Mouse (Mus musculus): ENCODE measurements around the gene Ptges.
"Not testable (repeated sequence)": the region's sequence is repeated elsewhere in the genome, so short reads cannot be mapped to it uniquely, and the experiment has no call there.

The Ptges gene

DNA sequence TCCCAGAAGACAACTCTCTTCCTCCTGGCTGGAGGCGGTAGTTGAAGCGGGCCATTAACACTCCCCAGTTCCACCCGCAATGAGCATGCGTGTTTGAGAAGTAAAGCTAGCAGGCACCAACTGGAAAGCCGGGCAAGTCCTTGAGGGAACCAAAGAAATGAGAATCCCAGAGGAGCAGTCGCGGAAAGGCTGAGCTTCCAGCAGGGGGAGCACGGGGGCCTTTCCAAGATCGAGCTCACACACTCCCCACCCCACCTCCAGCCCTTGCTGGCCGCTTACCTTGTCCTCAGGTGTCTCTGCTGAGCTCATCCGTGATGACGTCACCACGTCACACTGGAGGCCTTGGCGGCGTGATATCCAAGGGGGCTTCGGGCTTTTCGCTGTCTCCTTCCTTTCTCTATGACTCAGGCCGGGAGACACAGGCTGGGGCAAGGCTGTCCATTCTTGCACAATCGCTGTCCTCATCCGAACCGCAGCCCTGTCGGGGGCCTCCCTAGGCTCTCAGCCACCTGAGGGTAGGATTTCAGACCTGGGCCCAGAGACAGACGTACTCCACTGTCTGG is at the start of gene Ptges:
Gene Ptges, minus strand, starts transcription at position 381 of the 563 bp plus-strand sequence.
- peak; percentile 86 for DNase-seq (ENCODE audit: low read depth)

GRCm38 (mm10) chr2:30967352-30968327 is 38.0 kb upstream of the Ptges start, which contains the start of gene Tor1a:
Gene Tor1a, minus strand, starts transcription at chr2:30967933.
- DNase-seq (ENCODE audit: low read depth): peak; percentile 89

DNA sequence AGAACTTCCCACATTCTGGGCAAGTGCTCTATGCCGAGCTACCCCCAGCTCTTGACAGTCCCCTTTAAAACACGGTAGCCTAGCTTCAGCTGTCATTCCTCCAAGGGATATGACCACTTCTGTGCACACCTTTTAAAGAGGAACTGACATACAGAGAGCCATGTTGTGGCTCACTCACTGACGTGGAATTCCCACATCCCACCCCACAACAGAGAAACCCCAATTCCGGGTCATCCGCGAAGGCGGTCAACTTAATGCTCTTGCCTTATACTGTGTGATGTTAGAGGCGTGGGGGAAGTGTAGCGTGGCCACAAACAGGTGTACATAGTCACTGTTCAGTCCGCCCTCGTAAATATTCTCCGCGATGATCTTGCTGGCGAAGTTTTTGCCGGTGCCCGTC is 37.2 kb upstream of the Ptges start:
- DNase-seq (ENCODE audit: low read depth): peak; percentile 50

GRCm38 (mm10) chr2:30965627-30966026 is 36.0 kb upstream of the Ptges start:
- peak; percentile 55 for DNase-seq (ENCODE audit: low read depth)

GRCm38 (mm10) chr2:30962570-30963254 is 33.0 kb upstream of the Ptges start:
- DNase-seq (ENCODE audit: low read depth): no peak

- DNase-seq (ENCODE audit: low read depth): no peak
Observed at GRCm38 (mm10) chr2:30959856-30960255, 30.2 kb upstream of the Ptges start.

- DNase-seq (ENCODE audit: low read depth): no peak
Observed at GRCm38 (mm10) chr2:30958726-30959125, 29.1 kb upstream of the Ptges start.

- no peak for DNase-seq (ENCODE audit: low read depth)
Observed at GRCm38 (mm10) chr2:30957511-30957910, 27.8 kb upstream of the Ptges start.

DNA sequence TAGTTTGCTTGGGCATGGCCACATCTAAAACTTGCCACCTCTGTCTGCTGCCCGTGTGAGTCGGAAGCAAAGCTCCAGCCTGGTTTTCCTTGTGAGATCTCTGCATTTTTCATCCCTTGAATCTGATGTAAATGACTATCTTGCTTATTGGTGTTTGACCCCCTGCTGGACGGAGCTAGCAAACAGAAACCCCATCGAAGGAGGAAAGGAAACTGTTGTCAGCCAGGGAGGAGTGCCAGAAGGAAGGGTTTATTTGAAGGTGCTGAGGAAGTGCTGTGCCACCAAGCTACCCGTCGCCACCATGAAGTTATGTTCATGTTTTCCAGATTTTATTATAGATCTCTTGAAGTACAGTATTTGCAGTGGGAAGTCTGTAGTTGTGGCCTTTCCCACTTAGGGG is 25.1 kb upstream of the Ptges start:
- peak; percentile 47 for DNase-seq (ENCODE audit: low read depth)

DNA sequence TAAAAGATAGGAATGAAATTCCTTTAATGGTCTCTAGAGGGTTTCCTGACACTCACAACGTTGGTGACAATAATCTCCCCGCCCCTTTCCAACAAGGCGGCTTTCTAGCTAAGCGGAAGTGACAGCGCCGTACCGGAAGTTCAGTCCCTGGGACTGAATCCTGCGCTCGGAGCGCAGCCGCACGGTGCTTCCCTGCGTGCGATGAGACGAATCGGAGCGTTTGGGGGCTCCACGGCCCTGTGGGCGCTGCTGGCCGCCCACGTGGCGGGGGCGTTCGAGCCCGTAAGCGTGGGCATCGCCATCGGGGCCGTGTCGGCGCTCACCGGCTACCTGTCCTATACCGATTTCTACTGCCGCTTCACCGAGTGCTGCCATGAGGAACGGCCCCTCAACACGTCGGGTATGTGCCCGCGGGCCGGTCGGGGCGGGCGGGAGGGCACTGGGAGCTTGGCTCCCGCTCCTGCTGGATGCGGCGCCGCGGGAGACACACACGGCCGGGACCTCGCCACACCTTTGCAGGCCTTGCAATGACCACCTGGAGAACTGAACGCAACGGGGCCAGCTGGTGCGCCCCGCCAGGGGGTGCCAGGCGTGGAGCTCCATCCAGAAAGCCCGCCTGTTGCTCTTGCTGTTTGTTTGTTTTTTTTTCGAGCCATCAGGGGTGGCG is 23.3 kb upstream of the Ptges start, which contains the start of gene Tor1b:
Gene Tor1b, plus strand, starts transcription at position 136 of the 667 bp plus-strand sequence.
- DNase-seq (ENCODE audit: low read depth): peak; percentile 95

GRCm38 (mm10) chr2:30952457-30952823 is 22.8 kb upstream of the Ptges start:
- DNase-seq (ENCODE audit: low read depth): no peak

GRCm38 (mm10) chr2:30942603-30943011 is 12.9 kb upstream of the Ptges start:
- peak; percentile 91 for DNase-seq (ENCODE audit: low read depth)

GRCm38 (mm10) chr2:30942116-30942515 is 12.5 kb upstream of the Ptges start:
- peak; percentile 60 for DNase-seq (ENCODE audit: low read depth)

GRCm38 (mm10) chr2:30941586-30941985 is 11.9 kb upstream of the Ptges start:
- DNase-seq (ENCODE audit: low read depth): no peak

DNA sequence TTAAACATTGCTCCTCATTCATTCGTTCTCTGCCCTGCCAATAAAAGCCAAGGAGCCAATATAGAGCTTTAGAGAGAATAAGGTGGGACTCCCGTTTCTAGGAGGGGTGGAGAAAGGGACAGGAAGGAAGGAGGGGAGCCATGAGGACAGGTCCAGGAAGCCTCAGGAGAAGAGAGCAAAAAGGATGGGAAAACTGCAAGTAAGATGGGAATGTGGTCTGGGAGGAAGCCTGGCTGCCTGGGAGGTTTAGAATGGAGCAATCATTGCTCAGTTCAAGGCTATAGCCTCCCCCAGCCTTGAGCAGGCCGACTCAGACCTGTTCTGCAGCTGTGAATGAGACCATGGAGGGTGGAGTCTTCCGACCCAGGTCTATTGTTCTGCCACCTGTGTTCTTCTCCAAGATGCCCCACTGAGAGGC is 8.9 kb upstream of the Ptges start:
- peak; percentile 51 for DNase-seq (ENCODE audit: low read depth)

GRCm38 (mm10) chr2:30937731-30938130 is 8.1 kb upstream of the Ptges start:
- DNase-seq (ENCODE audit: low read depth): no peak

GRCm38 (mm10) chr2:30936808-30937207 is 7.1 kb upstream of the Ptges start:
- no peak for DNase-seq (ENCODE audit: low read depth)

DNA sequence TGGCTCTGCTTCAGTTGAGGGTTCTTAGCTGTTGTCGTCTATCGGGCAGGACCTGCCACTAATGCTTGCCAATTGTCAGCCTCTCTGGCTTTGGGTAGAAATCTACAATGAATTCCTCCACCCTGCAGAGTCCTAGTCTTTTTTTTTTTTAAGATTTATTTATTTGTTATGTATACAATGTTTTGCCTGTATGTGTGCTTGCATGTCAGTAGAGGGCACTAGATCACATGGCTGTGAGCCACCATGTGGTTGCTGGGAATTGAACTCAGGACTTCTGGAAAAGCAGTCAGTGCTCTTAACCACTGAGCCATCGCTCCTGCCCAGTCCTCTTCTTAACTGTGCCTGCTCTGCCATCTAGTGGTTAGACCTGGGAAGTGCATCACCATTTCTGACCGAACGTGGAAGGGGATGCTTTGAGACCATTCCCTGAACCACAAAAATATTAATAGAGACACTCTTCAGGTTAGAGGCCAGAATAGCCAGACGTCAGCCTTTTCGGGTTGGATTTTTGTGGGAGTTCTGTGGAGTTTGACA is 4.3 kb upstream of the Ptges start:
- DNase-seq (ENCODE audit: low read depth): peak; percentile 78

DNA sequence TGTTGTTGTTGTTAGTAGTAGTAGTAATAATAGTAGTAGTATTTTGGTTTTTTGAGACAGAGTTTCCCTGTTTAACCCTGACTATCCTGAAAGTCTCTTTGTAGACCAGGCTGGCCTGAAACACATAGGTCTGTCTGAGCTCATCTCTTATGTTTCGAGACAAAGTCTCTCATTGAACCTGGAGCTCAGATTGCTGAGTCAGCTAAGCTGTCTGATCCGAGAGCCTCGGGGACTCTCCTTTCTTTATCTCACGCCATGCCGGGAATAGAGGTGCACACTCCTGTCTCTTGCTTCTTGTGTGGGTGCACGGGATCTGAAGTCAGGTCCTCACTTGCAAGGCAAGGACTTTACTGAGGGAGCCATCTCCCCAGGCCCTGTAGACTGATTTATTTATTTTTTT is 3.4 kb upstream of the Ptges start:
- DNase-seq (ENCODE audit: low read depth): no peak

DNA sequence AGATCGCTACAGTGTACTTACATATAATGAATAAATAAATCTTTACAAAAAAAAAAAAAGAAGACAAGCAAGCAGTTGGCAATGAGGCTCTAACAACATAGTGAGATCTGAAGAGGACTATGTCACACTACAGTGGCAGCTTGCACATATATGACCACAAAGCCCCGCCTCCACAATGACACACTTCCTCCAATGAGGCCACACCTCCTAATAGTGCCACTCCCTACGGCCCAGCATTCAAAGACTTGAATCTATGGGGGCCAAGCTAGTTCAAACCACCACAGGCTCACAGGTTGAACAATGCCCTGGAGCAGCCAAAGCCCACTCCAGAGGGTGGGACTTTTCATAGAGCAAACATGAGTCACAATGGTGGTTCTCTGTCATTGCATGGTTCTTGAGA is 2.3 kb upstream of the Ptges start:
- peak; percentile 67 for DNase-seq (ENCODE audit: low read depth)

GRCm38 (mm10) chr2:30930846-30931245 is 1.2 kb upstream of the Ptges start:
- DNase-seq (ENCODE audit: low read depth): not testable (repeated sequence)

Measured in 416B (cell line).